Mouse (Mus musculus) cortical plate, adult 2 months (tissue): Measurements from ENCODE around the gene Slc18a3.

Source experiments
- CTCF ChIP-seq: fragments of 200-500 bp; IDR thresholded peaks from 2 replicates; pipeline ENCODE4 v1.5.1; 2011; ENCODE audit warnings: mild to moderate bottlenecking, control low read depth, low read length; ENCODE audit not compliant: insufficient read depth; ENCODE audit errors: extremely low read depth
- POLR2A ChIP-seq: fragments of 200-500 bp; IDR thresholded peaks from 2 replicates; pipeline ENCODE4 v1.6.1; 2011; ENCODE audit warnings: mild to moderate bottlenecking, low read length, control low read depth; ENCODE audit not compliant: insufficient read depth; ENCODE audit errors: extremely low read depth

DNA sequence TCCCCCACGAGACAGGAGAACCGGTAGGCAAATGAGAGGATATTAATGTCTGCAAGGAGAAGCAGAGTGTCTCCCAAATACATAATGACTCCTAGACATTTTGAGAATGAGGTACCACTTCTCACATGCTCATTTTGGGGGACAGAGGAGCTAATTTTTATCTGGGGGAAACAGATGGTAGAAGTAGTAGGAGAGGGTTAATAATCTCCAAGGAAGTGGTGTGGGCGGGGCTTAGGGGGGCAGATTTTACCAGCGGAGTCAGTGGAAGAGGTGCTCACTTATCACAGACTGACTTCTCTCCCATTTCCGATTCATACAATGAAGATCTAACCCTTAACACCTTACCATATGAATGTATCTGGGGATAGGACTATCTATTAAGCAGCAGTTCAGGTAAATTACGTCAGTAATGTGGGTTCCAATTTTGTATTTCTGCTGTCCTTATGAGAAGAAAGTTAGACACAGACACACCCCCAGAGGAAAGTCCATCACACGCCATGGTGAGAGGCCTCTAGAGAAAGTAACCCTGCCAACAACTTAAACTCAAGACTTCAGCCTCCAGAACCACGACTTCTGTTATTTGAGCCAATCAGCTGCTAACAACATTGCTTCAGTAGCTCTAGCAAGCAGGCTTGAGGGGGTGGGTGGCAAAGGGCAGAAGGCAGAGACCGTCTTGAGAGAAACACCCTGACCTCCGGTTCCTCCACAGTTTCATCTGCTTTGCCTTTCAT lies 43.6 kb upstream of the Slc18a3 start:
- TF ChIP-seq CTCF (no peak), POLR2A (no peak)
